Mouse (Mus musculus): Measurements from ENCODE around the gene Glrx.

DNA sequence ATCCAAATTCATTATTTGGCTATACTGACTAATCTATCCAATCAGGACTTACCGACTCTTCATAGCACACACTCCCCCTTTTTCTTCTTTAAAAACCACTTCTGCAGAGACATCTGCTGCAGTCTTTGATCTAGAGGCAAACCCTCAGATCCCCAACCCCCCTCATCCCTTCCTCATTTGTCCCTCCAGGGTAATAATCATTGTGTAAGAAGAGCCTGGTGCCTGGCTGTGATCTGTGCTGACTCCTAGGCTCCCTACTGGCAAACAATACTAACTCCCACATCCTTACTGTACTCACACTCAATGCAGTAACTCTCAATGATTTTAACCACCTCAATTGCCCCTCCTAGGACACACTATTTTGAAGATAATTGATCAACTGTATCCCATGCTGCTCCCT, 29.7 kb upstream of the Glrx start:
- TF ChIP-seq POLR2A (IDR thresholded peaks at IDR 0.05; ENCODE audit: extremely low read depth, insufficient read depth, low read length) (no peak), CTCF (IDR thresholded peaks at IDR 0.05; ENCODE audit: low read depth, low read length) (no peak)

All from liver, adult 2 months (tissue).